Mouse (Mus musculus) forebrain, embryonic 12.5 days (tissue): ENCODE measurements around the gene Cmtr1. TPM values are rescaled to one million over a fixed set of nuclear protein-coding genes. Genes with fewer than 3 reads are reported as not detected.
A peak's percentile ranks its signal among the peaks of the same experiment; 100 is the strongest.

Source experiments
- ATAC-seq: fragments of 200-750 bp; cut with Nextera tagmentation; 2 replicates; pipeline ENCODE4 v1.8.0; 2017; ENCODE audit warnings: moderate TSS enrichment; ENCODE audit not compliant: low FRiP score
- H3K27ac ChIP-seq: fragments of 300-500 bp; sonication (generic); 2 replicates; pipeline ENCODE4 v1.5.1; 2016; ENCODE audit warnings: mild to moderate bottlenecking
- H3K27me3 ChIP-seq: fragments of 300-500 bp; sonication (generic); 2 replicates; pipeline ENCODE4 v1.6.1; 2016; ENCODE audit warnings: mild to moderate bottlenecking
- H3K36me3 ChIP-seq: fragments of 300-500 bp; sonication (generic); replicated peaks from 2 replicates; pipeline ENCODE4 v1.6.1; 2016; ENCODE audit warnings: mild to moderate bottlenecking
- H3K4me1 ChIP-seq: fragments of 300-500 bp; sonication (generic); 2 replicates; pipeline ENCODE4 v1.6.1; 2016
- H3K4me2 ChIP-seq: fragments of 300-500 bp; sonication (generic); 2 replicates; pipeline ENCODE4 v1.6.1; 2016; ENCODE audit warnings: mild to moderate bottlenecking, moderate library complexity
- H3K4me3 ChIP-seq: fragments of 300-500 bp; sonication (generic); replicated peaks from 2 replicates; pipeline ENCODE4 v1.5.1; 2016; ENCODE audit warnings: mild to moderate bottlenecking
- H3K9ac ChIP-seq: fragments of 300-500 bp; sonication (generic); 2 replicates; pipeline ENCODE4 v1.6.1; 2016; ENCODE audit warnings: mild to moderate bottlenecking
- H3K9me3 ChIP-seq: fragments of 300-500 bp; sonication (generic); 2 replicates; pipeline ENCODE4 v1.6.1; 2016
- WGBS: fragments of 180-500 bp; shearing (Covaris S2); methylation state at CpG from one replicate; pipeline ENCODE4 v1.1.7; 2016; 5-methylcytosine and 5-hydroxymethylcytosine counted together
- polyA plus RNA-seq: library from polyadenylated mRNA; unstranded; fragments of >200 nt; fragmentation: Nextera tagmentation; extraction: Ambion mirVana; gene quantifications from 2 replicates; pipeline ENCODE4 v1.2.1, GENCODE M21; 2016

Cmtr1 gene
- polyA plus RNA-seq, 1 experiment from 2014 or later, result 166 TPM

GRCm38 (mm10) chr17:29692827-29693226 lies 32.4 kb downstream of the Cmtr1 start:
- H3K36me3 ChIP-seq, result peaks cover 76% of the 10 kb centered on the region

GRCm38 (mm10) chr17:29693571-29693970 lies 33.2 kb downstream of the Cmtr1 start:
- H3K9me3 ChIP-seq, result no peaks in the 10 kb centered on the region
- no peaks in the 10 kb centered on the region for H3K4me1 ChIP-seq
- H3K36me3 ChIP-seq, result peaks cover 77% of the 10 kb centered on the region
- H3K4me2 ChIP-seq, result no peak overlapping the region
- no peak overlapping the region for H3K4me3 ChIP-seq
- no peak for ATAC-seq
- H3K27me3 ChIP-seq, result no peaks in the 10 kb centered on the region
- no peak overlapping the region for H3K9ac ChIP-seq
- WGBS, result 89% methylated on average over 2 of the region's 2 CpGs
- no peak overlapping the region for H3K27ac ChIP-seq

More at GRCm38 (mm10) chr17:29692827-29693226, 32.4 kb downstream of the Cmtr1 start:
- Histone ChIP-seq H3K4me2 (no peak overlapping the region), H3K4me3 (no peak overlapping the region), H3K4me1 (no peaks in the 10 kb centered on the region), H3K27me3 (no peaks in the 10 kb centered on the region), H3K9me3 (no peaks in the 10 kb centered on the region), H3K9ac (no peak overlapping the region), H3K27ac (no peak overlapping the region)
- ATAC-seq, result no peak
- WGBS, result 93% methylated on average over 2 of the region's 2 CpGs

DNA sequence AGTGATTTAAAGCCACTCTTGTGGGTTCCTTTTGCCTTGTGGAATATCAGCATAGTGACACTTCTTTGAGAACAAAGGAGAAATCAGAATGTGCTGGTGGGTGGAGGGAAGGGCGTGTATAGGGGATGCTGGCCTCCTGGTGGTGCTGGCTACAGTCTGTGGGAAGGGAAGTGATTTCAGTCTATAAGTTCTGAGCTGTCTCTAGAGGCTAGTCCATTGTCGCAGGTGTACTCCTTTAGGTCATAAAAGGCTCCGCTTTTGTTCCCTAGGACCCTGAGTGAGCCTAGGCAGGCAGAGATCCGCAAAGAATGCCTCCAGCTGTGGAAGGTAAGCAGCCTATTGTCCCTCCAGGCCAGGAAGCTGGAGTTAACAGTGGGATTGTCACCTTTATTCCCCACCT lies 34.1 kb downstream of the Cmtr1 start:
- Histone ChIP-seq H3K4me2 (no peak overlapping the region), H3K27ac (no peak overlapping the region), H3K9me3 (no peaks in the 10 kb centered on the region), H3K9ac (no peak overlapping the region), H3K4me1 (no peaks in the 10 kb centered on the region), H3K27me3 (no peaks in the 10 kb centered on the region), H3K4me3 (no peak overlapping the region), H3K36me3 (peaks cover 82% of the 10 kb centered on the region)
- 76% methylated on average over 4 of the region's 4 CpGs for WGBS
- no peak for ATAC-seq

DNA sequence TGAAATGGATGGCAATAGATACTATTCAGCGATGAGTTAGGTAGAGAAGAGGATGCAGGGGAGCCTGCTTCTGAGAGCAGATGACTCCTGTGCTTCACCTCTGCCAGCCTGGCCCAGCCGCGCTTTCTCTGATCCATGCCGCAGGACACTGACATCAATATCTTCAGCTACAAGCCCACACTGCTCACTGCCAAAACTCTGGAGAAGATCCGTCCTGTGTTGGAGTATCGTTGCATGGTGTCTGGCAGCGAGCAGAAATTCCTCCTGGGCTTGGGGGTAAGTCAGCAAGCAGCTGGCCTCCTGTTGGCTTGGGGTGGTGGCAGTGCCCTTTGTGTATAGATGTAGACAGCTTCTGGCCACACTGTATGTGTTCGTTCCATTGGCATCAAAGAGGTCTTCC lies 36.5 kb downstream of the Cmtr1 start:
- no peak overlapping the region for H3K4me3 ChIP-seq
- no peaks in the 10 kb centered on the region for H3K27me3 ChIP-seq
- no peaks in the 10 kb centered on the region for H3K9me3 ChIP-seq
- 96% methylated on average over 8 of the region's 8 CpGs for WGBS
- H3K9ac ChIP-seq, result no peak overlapping the region
- peaks cover 82% of the 10 kb centered on the region for H3K36me3 ChIP-seq
- no peak overlapping the region for H3K4me2 ChIP-seq
- no peak for ATAC-seq
- no peaks in the 10 kb centered on the region for H3K4me1 ChIP-seq
- no peak overlapping the region for H3K27ac ChIP-seq

- H3K27me3 ChIP-seq, result no peaks in the 10 kb centered on the region
- H3K27ac ChIP-seq, result no peak overlapping the region
- H3K36me3 ChIP-seq, result peaks cover 92% of the 10 kb centered on the region
- ATAC-seq, result no peak
- no peak overlapping the region for H3K9ac ChIP-seq
- peaks cover 11% of the 10 kb centered on the region; the same call in 1 of the 2 replicates for H3K4me1 ChIP-seq
- WGBS, result 91% methylated on average over 6 of the region's 6 CpGs
- H3K9me3 ChIP-seq, result no peaks in the 10 kb centered on the region
- H3K4me2 ChIP-seq, result no peak overlapping the region
- H3K4me3 ChIP-seq, result no peak overlapping the region
Observed at GRCm38 (mm10) chr17:29698421-29698820, 38.0 kb downstream of the Cmtr1 start.

- Histone ChIP-seq H3K4me1 (peaks cover 11% of the 10 kb centered on the region; the same call in 1 of the 2 replicates), H3K4me2 (no peak overlapping the region), H3K9me3 (no peaks in the 10 kb centered on the region), H3K9ac (no peak overlapping the region), H3K36me3 (peaks cover 81% of the 10 kb centered on the region), H3K4me3 (no peak overlapping the region), H3K27ac (no peak overlapping the region), H3K27me3 (no peaks in the 10 kb centered on the region)
- 94% methylated on average over 7 of the region's 7 CpGs for WGBS
- no peak for ATAC-seq
Observed at GRCm38 (mm10) chr17:29700573-29700972, 40.2 kb downstream of the Cmtr1 start.

DNA sequence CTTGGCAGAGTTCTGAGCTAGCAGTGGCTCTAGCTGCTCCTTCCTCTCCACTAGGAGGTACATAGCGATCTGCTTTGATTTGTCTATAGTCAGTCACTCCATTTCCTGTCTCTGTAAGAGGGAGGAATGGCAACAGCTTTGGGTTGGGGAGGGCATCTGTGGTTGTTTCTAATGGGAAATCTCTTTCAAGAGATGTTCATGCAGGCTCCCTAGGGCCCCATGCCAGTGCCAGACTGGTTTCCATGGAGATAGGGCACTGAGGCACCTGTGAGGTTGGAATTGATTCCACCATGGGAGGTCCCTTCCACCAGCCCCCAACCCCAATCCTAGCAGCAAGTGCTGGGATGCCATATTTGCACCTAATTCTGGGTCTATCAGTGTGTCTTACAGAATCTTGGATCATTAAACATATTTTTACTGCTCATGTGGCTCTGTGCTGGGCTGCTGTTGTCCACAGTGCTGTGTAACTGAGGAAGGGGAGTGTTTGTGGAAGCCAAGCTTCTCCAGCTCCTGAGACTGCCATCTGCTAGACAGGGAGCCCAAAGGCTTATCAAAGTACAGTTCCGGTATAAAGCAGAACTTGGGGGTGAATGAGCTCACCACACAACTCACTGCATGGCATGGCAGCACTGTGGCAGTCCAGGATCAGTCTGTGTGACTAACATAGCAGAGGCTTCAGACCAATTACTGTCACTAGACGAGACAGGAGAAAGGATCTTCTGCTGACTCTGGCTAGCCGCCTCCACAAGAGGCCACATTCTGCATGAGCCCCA lies 42.7 kb downstream of the Cmtr1 start:
- H3K36me3 ChIP-seq, result peaks cover 61% of the 10 kb centered on the region
- peak overlapping the region; percentile 50; the same call in 1 of the 2 replicates for H3K27ac ChIP-seq
- H3K4me2 ChIP-seq, result no peak overlapping the region
- 81% methylated on average over 4 of the region's 4 CpGs for WGBS
- H3K4me1 ChIP-seq, result peaks cover 30% of the 10 kb centered on the region
- no peak for ATAC-seq
- H3K9me3 ChIP-seq, result no peaks in the 10 kb centered on the region
- no peak overlapping the region for H3K4me3 ChIP-seq
- no peaks in the 10 kb centered on the region for H3K27me3 ChIP-seq
- no peak overlapping the region for H3K9ac ChIP-seq

DNA sequence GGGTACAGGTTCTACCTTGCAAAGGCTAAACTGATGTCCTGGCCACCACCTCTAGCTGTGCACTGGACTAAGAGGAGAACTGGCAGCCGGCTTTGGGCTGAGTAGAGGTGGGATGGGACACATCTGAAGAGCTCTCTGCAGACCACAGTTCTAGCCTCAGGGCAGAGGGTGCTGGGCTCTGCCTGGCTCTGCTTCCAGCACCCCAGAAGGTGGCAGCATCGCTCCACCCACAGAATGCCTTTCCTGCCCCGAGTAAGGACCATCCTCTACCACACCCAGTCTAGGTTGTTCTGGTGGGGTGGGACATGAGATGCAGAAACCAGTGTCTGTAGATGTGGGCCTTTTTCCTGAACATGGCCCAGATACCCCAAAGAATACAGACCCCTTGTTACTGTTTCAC lies 44.4 kb downstream of the Cmtr1 start:
- no peak overlapping the region for H3K4me2 ChIP-seq
- no peaks in the 10 kb centered on the region for H3K9me3 ChIP-seq
- peak; percentile 78 for ATAC-seq
- no peak overlapping the region for H3K27ac ChIP-seq
- no peak overlapping the region for H3K4me3 ChIP-seq
- H3K4me1 ChIP-seq, result peaks cover 46% of the 10 kb centered on the region
- 32% methylated on average over 3 of the region's 3 CpGs for WGBS
- H3K9ac ChIP-seq, result no peak overlapping the region
- peaks cover 45% of the 10 kb centered on the region for H3K36me3 ChIP-seq
- no peaks in the 10 kb centered on the region for H3K27me3 ChIP-seq

DNA sequence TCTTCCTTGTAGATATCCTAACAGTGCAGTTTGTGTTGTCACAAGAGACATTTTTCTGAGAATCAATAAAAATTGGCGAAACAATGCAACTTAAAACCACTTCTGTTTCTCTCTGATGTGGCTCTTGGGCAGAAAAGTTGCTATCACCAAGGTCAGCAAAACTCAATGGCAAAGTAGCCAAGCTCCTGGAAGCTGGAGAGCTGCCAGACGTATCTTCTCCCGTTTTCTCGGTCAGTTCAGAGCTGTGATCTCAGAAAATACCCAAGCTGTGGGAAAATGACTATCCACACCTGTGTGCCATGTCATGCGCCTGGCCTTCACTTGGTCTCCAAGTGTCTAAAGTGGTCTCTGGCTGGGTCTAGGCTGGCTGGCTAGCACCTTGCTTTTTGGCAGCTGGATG lies 45.5 kb downstream of the Cmtr1 start:
- Histone ChIP-seq H3K36me3 (peaks cover 34% of the 10 kb centered on the region), H3K4me1 (peaks cover 57% of the 10 kb centered on the region), H3K4me3 (no peak overlapping the region), H3K9me3 (no peaks in the 10 kb centered on the region), H3K9ac (no peak overlapping the region), H3K27ac (no peak overlapping the region), H3K27me3 (no peaks in the 10 kb centered on the region), H3K4me2 (no peak overlapping the region)
- no peak for ATAC-seq
- 90% methylated on average over 5 of the region's 5 CpGs for WGBS

GRCm38 (mm10) chr17:29706981-29707545 lies 46.7 kb downstream of the Cmtr1 start:
- Histone ChIP-seq H3K36me3 (peaks cover 22% of the 10 kb centered on the region), H3K27ac (peak overlapping the region; percentile 69), H3K4me2 (no peak overlapping the region; the same call in 1 of the 2 replicates), H3K9ac (peak overlapping the region; percentile 34; the same call in 1 of the 2 replicates), H3K9me3 (no peaks in the 10 kb centered on the region), H3K27me3 (no peaks in the 10 kb centered on the region), H3K4me3 (no peak overlapping the region), H3K4me1 (peaks cover 69% of the 10 kb centered on the region)
- no peak for ATAC-seq
- 37% methylated on average over 5 of the region's 5 CpGs for WGBS

GRCm38 (mm10) chr17:29708783-29709182 lies 48.4 kb downstream of the Cmtr1 start:
- WGBS, result 83% methylated on average over 5 of the region's 5 CpGs
- Histone ChIP-seq H3K4me1 (peaks cover 72% of the 10 kb centered on the region), H3K9ac (no peak overlapping the region)

GRCm38 (mm10) chr17:29710562-29711044 lies 50.2 kb downstream of the Cmtr1 start:
- Histone ChIP-seq H3K27me3 (no peaks in the 10 kb centered on the region), H3K36me3 (no peaks in the 10 kb centered on the region), H3K4me2 (no peak overlapping the region), H3K9me3 (no peaks in the 10 kb centered on the region), H3K4me3 (no peak overlapping the region), H3K4me1 (peaks cover 72% of the 10 kb centered on the region), H3K9ac (no peak overlapping the region), H3K27ac (peak overlapping the region; percentile 81)
- WGBS, result 76% methylated on average over 11 of the region's 11 CpGs
- ATAC-seq, result no peak

More at GRCm38 (mm10) chr17:29708783-29709182, 48.4 kb downstream of the Cmtr1 start:
- Histone ChIP-seq H3K4me2 (no peak overlapping the region), H3K36me3 (peaks cover 7% of the 10 kb centered on the region), H3K4me3 (no peak overlapping the region), H3K9me3 (no peaks in the 10 kb centered on the region), H3K27ac (0 out of 2 replicates have a peak overlapping the region, but pooled peaks have one; percentile 0), H3K27me3 (no peaks in the 10 kb centered on the region)
- no peak for ATAC-seq
